Mouse (Mus musculus): Measurements from ENCODE around the gene Dazl. TPM values are rescaled to one million over a fixed set of nuclear protein-coding genes. Genes with fewer than 3 reads are reported as not detected.
A peak's percentile ranks its signal among the peaks of the same experiment; 100 is the strongest.
"Not testable (repeated sequence)": the region's sequence is repeated elsewhere in the genome, so short reads cannot be mapped to it uniquely, and the experiment has no call there.

The Dazl gene
- total RNA-seq, 2 experiments from 2014 or later = 0.18 to 0.22 TPM

DNA sequence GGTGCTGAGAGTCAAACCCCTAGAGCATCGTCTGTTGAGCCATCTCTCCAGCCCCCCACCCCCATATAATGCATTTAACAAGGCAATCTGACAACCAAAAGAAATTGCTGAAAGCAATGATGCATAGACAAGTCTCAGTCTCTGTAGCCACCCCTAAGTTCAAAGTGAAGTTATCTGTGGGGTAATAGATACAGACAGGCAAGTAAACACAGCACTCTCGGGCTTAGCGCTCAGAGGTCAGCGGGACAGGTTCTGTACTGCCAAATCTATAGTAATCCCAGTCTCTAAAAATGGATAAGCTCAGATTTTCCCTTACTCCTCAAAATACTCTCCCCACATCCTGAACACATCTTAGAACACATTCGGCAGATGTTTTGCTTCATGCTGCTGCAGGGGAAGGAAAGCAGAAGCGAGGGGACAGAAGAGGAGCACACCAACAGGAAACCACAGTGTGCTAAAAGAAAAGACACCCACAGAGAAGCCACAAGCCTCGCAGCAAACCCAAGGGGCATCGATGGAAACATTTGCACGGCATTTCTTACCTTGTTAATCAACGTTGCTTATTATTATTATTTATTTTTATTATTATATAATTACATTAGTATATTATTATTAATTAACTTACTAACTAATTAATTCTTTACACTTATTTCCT lies 16.8 kb upstream of the Dazl start:
- no peak overlapping the region for H3K4me3 ChIP-seq
- no peak for DNase-seq
- intact Hi-C loops (cut with DNase I) = no loop called here
- TF ChIP-seq CTCF (IDR thresholded peaks at IDR 0.05) = no peak
- no peak overlapping the region for H3K27ac ChIP-seq

- no peak for TF ChIP-seq CTCF (IDR thresholded peaks at IDR 0.05)
- intact Hi-C loops (cut with DNase I) = no loop called here
- no peak overlapping the region for H3K27ac ChIP-seq
- no peak for DNase-seq
- no peak overlapping the region for H3K4me3 ChIP-seq
Observed at GRCm38 (mm10) chr17:50309512-50310072, 16.2 kb upstream of the Dazl start.

DNA sequence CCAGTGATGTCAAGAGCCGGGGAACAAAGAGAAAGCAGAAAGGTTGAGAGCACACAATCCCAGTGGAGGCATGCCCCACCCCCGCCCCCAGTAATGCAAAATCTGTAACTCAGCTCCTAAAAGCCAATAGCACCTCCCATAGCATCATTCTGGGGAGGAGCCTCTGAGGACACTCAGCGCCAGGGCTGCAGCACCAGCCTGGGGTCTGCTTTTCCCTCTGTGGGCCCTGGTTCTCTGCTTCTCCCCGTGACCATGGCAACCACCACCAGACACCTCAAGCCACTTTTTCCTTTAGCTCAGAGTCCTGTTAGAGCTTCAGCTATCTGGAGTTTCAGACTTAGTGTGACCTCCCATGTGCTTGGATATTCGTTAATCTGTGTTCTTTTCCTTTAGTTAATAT lies 15.4 kb upstream of the Dazl start:
- no peak overlapping the region for H3K4me3 ChIP-seq
- no peak for TF ChIP-seq CTCF (IDR thresholded peaks at IDR 0.05)
- no peak overlapping the region for H3K27ac ChIP-seq
- intact Hi-C loops (cut with DNase I) = no loop called here
- DNase-seq = no peak

GRCm38 (mm10) chr17:50308059-50308647 lies 14.7 kb upstream of the Dazl start:
- no peak for TF ChIP-seq CTCF (IDR thresholded peaks at IDR 0.05)
- intact Hi-C loops (cut with DNase I) = no loop called here
- no peak for DNase-seq
- H3K27ac ChIP-seq = no peak overlapping the region
- H3K4me3 ChIP-seq = no peak overlapping the region

DNA sequence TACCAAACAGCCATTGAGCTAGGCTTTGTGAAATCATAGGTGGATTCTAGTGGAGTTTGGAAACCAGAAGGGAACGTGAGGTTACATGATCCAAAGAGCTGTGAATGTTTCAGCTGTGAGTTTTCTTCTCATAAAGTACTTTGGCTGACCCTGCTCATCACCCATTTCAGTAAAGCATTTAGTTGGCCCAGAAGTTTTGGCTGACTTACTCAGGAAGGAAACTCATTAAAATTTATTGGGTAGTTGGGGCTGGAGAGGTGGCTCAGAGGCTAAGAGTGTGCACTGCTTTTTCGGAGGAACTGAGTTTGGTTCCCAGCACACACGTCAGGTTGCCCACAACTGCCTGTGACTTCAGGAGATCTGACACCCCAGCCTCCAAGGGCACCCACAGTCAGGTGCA lies 9.4 kb upstream of the Dazl start:
- intact Hi-C loops (cut with DNase I) = no loop called here

DNA sequence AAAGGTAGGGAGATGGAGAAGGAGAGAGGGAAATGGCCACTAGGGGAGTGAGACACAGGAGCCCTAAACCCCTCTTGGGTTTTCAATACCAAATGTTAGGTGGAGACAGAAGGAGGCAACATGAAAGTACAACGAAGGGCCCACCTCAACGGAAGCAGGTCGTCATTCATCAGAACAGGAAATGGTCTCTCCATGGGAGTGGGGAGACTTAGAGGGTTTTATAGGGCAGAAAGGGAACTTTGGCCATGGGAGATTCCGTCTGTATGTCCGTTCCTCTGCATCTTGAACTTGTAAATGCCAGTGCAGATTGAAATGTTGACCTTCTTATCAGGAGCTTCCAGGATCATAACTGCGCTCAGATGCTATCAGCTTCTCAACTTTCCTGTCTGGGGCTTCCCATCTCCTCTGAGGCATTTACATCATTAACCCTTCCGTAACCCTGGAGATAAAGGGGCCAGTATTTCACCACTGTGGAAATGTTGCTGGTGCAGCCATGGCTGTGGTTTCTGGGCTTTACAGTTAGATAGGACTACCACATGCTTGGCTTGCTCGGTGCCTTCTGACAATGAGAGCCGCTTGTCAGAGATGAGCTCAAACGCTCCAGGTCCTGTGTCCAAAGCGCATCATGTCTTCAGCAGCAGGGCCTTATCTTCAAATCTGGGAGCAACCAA lies 6.9 kb upstream of the Dazl start:
- H3K4me3 ChIP-seq = no peak overlapping the region
- TF ChIP-seq CTCF (IDR thresholded peaks at IDR 0.05) = no peak
- intact Hi-C loops (cut with DNase I) = no loop called here
- no peak for DNase-seq
- no peak overlapping the region for H3K27ac ChIP-seq

More for the DNA sequence above, 9.4 kb upstream of the Dazl start:
- DNase-seq = no peak
- Histone ChIP-seq H3K4me3 (no peak overlapping the region), H3K27ac (no peak overlapping the region)
- TF ChIP-seq CTCF (IDR thresholded peaks at IDR 0.05) = no peak

- intact Hi-C loops (cut with DNase I) = no loop called here
- H3K27ac ChIP-seq = no peak overlapping the region
Observed at GRCm38 (mm10) chr17:50298821-50299220, 5.4 kb upstream of the Dazl start.

DNA sequence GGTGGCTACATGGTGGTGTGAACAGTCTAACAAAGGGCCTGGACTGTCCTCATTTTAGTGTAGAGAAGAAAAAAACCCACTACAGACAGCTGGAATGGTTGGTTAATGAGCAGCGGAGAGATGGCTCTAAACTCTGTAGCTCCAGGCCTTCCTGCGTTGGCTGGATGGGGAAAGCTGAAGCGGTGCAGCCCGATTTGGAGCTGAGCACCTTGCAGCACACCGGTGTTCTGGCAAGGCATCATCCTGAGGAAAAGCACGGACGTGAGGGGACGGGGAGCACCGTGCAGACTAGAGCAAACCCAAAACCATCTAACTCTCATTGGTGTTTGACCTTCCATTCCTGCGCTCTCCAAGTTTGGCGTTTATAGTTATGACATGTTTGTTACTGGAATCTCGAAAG lies 1.3 kb upstream of the Dazl start:
- Histone ChIP-seq H3K27ac (no peak overlapping the region), H3K4me3 (no peak overlapping the region)
- DNase-seq = no peak
- intact Hi-C loops (cut with DNase I) = loop anchor here (5.0 kb wide), 3 partner anchors 43 to 333 kb away; no protein-coding TSS in a partner anchor
- no peak for TF ChIP-seq CTCF (IDR thresholded peaks at IDR 0.05)

More at GRCm38 (mm10) chr17:50298821-50299220, 5.4 kb upstream of the Dazl start:
- no peak for TF ChIP-seq CTCF (IDR thresholded peaks at IDR 0.05)
- H3K4me3 ChIP-seq = no peak overlapping the region
- DNase-seq = no peak

GRCm38 (mm10) chr17:50292661-50293171 lies 720 bp downstream of the Dazl start:
- intact Hi-C loops (cut with DNase I) = loop anchor here (5.0 kb wide), 3 partner anchors 45 to 335 kb away; no protein-coding TSS in a partner anchor
- peak overlapping the region; percentile 77 for H3K4me3 ChIP-seq
- peak; percentile 71 for TF ChIP-seq CTCF (IDR thresholded peaks at IDR 0.05)
- H3K27ac ChIP-seq = peak overlapping the region; percentile 73
- peak; percentile 95 for DNase-seq

DNA sequence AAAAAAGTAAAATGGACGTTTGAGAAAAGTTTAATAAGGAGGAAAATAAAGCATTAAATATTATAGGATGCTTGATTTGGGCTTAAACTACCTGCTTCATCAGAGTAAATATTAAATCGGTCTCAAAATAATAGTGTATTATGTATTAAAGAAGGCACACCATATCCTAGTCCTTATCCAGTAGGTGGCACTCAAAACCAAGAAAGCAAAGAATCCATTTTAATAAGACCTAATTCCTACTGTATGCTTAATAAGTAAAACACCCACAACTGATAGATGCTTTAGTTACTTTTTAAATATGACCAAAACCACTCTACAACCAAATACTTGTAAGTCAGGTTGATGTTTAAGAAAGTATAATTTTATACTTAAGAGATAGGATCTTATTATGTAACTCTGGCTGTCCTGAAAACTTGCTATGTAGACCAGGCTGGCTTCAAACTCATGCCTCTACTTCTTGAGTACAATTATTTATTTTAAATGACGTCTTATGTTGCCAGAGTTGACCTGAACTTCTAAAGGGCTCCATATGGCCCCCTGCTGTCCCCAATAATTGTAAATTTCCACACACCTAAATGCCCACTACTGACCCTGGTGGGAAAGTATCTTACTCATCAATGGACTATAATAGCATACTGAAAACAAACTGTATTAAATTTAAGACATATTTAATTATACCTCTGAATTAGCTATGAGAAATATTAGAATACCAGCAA lies 1.8 kb downstream of the Dazl start:
- peak overlapping the region; percentile 77 for H3K4me3 ChIP-seq
- no peak for DNase-seq
- intact Hi-C loops (cut with DNase I) = loop anchor here (1.0 to 5.0 kb wide), 5 partner anchors 46 to 504 kb away; partner anchors contain the start of gene Plcl2
- H3K27ac ChIP-seq = no peak overlapping the region
- peak; percentile 84 for TF ChIP-seq CTCF (IDR thresholded peaks at IDR 0.05)

DNA sequence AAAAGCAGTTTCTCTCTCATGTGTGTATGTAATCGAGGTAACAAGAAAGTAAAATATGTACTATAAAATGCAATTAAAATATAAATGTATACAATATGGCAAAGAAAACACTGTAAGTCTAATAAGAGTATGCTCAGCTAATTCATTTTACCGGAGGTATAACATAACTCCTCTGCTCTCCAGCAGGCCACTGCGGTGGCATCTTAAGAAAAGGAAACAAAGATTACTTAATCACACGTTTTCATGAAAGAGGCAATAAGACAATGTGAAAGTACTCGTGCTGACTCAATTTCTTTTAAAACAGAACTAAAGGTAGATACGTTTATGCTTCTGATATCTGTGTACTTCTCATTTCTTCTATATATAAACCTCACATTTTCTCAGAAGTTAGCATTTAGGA lies 8.6 kb downstream of the Dazl start:
- Histone ChIP-seq H3K4me3 (no peak overlapping the region), H3K27ac (no peak overlapping the region)
- intact Hi-C loops (cut with DNase I) = no loop called here
- no peak for DNase-seq
- TF ChIP-seq CTCF (IDR thresholded peaks at IDR 0.05) = no peak

GRCm38 (mm10) chr17:50261615-50262014 lies 31.8 kb downstream of the Dazl start:
- intact Hi-C loops (cut with DNase I); DNase-seq; H3K27ac ChIP-seq; H3K4me3 ChIP-seq: not testable (repeated sequence)

All from gastrocnemius, adult 2 months (tissue).